Mouse (Mus musculus) stomach, embryonic 14.5 days (tissue): ENCODE measurements around the gene Gna11. TPM values are rescaled to one million over a fixed set of nuclear protein-coding genes. Genes with fewer than 3 reads are reported as not detected.

Experiments
- ATAC-seq: fragments of 200-750 bp; cut with Nextera tagmentation; 2 replicates; pipeline ENCODE4 v1.8.0; 2017; ENCODE audit warnings: low read depth, moderate TSS enrichment; ENCODE audit not compliant: insufficient number of reproducible peaks, insufficient read depth, low FRiP score
- H3K27ac ChIP-seq: fragments of 300-500 bp; sonication (generic); 2 replicates; pipeline ENCODE4 v1.5.1; 2014; ENCODE audit warnings: mild to moderate bottlenecking, low read length, moderate library complexity, mixed read lengths
- H3K27me3 ChIP-seq: fragments of 300-500 bp; sonication (generic); 2 replicates; pipeline ENCODE4 v1.6.1; 2014; ENCODE audit warnings: low read length, control low read depth, mixed read lengths; ENCODE audit not compliant: control insufficient read depth, insufficient read depth
- H3K36me3 ChIP-seq: fragments of 300-500 bp; sonication (generic); 2 replicates; pipeline ENCODE4 v1.6.1; 2014; ENCODE audit warnings: mild to moderate bottlenecking, control low read depth, low read length, moderate library complexity, mixed read lengths; ENCODE audit not compliant: control insufficient read depth, insufficient read depth
- H3K4me1 ChIP-seq: fragments of 300-500 bp; sonication (generic); 2 replicates; pipeline ENCODE4 v1.6.1; 2014; ENCODE audit warnings: low read length, control low read depth, mixed read lengths; ENCODE audit not compliant: control insufficient read depth, insufficient read depth
- H3K4me2 ChIP-seq: fragments of 300-500 bp; sonication (generic); replicated peaks from 2 replicates; pipeline ENCODE4 v1.6.1; 2014; ENCODE audit warnings: low read depth, low read length, control low read depth
- H3K4me3 ChIP-seq: fragments of 300-500 bp; sonication (generic); 2 replicates; pipeline ENCODE4 v1.5.1; 2014; ENCODE audit warnings: low read depth, low read length, control low read depth
- H3K9ac ChIP-seq: fragments of 300-500 bp; sonication (generic); replicated peaks from 2 replicates; pipeline ENCODE4 v1.6.1; 2014; ENCODE audit warnings: low read depth, mild to moderate bottlenecking, control low read depth, low read length, moderate library complexity, mixed read lengths
- H3K9me3 ChIP-seq: fragments of 300-500 bp; sonication (generic); 2 replicates; pipeline ENCODE4 v1.6.1; 2016; ENCODE audit warnings: low read depth, low read length, control low read depth; ENCODE audit not compliant: control insufficient read depth
- WGBS: fragments of 180-500 bp; shearing (Covaris S2); extraction: QIAGEN DNeasy Blood & Tissue Kit; methylation state at CpG from one replicate; pipeline ENCODE4 v1.1.7; 2014; 5-methylcytosine and 5-hydroxymethylcytosine counted together
- polyA plus RNA-seq: library from polyadenylated mRNA; unstranded; fragments of >200 nt; fragmentation: Nextera tagmentation; extraction: Ambion mirVana; gene quantifications from 2 replicates; pipeline ENCODE4 v1.2.1, GENCODE M21; 2014

Gene Gna11
- polyA plus RNA-seq, 1 experiment from 2014 or later, result 89.3 TPM

DNA sequence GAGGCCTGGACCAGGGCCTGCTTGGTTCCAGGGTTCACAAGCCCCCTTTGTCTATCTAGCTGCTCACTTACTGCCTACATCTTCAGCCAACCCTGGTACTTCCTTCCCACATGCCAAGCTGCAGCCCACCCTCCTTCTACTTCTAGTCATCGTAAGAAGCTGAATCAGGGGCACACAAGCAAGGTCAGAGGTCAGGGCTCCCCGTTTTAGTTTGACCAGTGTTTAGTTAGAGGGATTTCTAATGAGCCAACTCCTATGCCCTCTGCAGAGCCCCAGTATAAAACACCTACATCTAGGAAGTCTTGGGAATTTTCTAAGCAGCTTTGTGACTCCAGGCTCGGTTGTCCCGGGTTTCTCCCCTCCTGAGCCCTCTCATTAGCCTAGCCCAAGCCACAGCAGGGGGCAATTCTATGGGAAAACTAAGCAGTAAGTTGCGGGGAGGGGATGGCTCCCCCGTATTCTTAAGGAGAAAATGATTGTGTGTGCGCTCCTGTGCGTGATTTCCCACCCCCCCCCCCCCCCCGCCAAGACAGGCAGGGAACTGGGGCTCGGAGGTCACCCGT is 25.3 kb upstream of the Gna11 start:
- H3K4me1 ChIP-seq, result peaks cover 45% of the 10 kb centered on the region
- H3K4me2 ChIP-seq, result peak overlapping the region; percentile 70
- H3K9ac ChIP-seq, result no peak overlapping the region
- peaks cover 17% of the 10 kb centered on the region for H3K36me3 ChIP-seq
- no peaks in the 10 kb centered on the region for H3K9me3 ChIP-seq
- ATAC-seq, result no peak
- H3K27me3 ChIP-seq, result no peaks in the 10 kb centered on the region
- H3K27ac ChIP-seq, result peak overlapping the region; percentile 86
- 3% methylated on average over 8 of the region's 11 CpGs for WGBS
- peak overlapping the region; percentile 30 for H3K4me3 ChIP-seq

DNA sequence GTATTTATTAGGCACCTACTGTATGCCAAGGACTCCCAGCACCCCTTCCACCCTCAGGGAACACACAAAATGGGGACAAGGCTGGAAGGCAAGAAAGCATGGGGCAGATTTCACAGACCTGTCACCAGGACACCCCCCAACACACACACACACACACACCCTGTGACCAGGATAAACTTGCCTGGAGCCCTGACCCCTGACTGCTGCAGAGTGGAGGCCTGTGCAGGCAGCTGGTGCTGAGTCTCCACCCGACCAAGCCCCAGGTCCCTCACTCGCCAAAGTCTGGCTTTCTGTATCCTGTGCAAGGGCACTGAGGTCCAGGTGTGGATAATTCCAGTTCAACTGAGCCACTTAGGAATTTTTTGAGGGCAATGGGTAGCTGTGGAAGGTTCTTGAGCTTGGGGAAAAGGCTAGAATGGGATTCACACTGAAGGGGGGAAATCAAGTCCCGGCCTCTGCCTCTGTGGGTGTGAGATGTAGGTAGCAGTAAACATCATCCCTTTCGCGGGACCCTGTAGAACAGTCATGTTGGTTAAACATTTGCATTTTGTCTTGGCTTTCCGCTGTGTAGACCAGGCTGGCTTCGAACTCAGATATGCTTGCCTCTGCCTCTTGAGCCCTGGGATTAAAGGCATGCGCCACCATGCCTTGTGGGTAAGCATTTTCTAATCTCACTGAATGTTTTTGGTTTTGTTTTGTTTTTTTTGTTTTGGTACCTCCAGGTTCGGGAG is 24.7 kb upstream of the Gna11 start:
- peak overlapping the region; percentile 31; the same call in 1 of the 2 replicates for H3K4me2 ChIP-seq
- ATAC-seq, result no peak
- H3K36me3 ChIP-seq, result peaks cover 23% of the 10 kb centered on the region
- no peak overlapping the region for H3K4me3 ChIP-seq
- H3K9me3 ChIP-seq, result no peaks in the 10 kb centered on the region
- no peak overlapping the region for H3K9ac ChIP-seq
- peaks cover 45% of the 10 kb centered on the region for H3K4me1 ChIP-seq
- H3K27ac ChIP-seq, result peak overlapping the region; percentile 86; the same call in 1 of the 2 replicates
- WGBS, result 58% methylated on average over 9 of the region's 9 CpGs
- H3K27me3 ChIP-seq, result no peaks in the 10 kb centered on the region

DNA sequence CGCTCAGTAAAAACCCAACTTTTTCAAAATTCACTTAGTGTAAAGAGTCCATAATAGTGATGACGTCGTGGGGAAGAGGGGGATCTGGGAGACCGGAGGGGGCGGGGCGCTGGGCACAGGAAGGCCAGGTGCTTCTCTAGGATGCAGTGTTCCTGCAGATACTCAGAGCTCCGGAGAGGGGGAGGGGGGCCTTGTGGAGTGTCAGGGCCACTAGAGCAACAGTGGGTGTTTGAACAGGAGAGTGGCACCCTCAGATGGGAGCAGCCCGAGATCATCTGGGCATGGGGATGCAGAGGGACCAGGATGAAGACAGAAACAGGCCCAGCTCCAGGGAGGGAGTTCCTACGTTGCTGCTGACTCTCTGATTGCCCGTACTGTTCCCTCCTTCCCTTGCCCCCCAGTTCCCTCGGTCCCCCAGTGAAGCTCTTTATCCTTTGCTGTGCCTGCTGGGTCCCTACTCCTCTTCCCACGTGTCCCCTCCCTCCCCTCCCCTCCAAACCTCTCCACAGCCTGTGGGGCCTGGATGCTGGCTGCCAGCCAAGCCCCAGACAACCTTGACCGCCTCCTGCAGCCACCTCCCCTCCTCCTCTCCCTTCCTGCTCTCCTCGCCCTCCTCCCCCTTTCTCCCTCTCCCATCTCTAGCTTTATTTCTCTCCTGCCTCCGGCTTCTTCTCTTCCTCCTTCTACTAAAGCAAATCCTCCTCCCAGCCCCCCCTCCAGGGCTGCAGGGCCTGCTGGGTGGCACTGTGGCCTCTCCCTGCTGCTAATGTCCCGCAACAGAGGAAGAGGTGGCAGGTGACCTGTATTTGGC is 23.6 kb upstream of the Gna11 start:
- 12% methylated on average over 16 of the region's 16 CpGs for WGBS
- Histone ChIP-seq H3K9me3 (no peaks in the 10 kb centered on the region), H3K4me3 (no peak overlapping the region), H3K9ac (no peak overlapping the region), H3K27me3 (no peaks in the 10 kb centered on the region), H3K27ac (peak overlapping the region; percentile 86), H3K4me2 (peak overlapping the region; percentile 31), H3K4me1 (peaks cover 55% of the 10 kb centered on the region), H3K36me3 (peaks cover 30% of the 10 kb centered on the region)
- ATAC-seq, result peak; percentile 12

DNA sequence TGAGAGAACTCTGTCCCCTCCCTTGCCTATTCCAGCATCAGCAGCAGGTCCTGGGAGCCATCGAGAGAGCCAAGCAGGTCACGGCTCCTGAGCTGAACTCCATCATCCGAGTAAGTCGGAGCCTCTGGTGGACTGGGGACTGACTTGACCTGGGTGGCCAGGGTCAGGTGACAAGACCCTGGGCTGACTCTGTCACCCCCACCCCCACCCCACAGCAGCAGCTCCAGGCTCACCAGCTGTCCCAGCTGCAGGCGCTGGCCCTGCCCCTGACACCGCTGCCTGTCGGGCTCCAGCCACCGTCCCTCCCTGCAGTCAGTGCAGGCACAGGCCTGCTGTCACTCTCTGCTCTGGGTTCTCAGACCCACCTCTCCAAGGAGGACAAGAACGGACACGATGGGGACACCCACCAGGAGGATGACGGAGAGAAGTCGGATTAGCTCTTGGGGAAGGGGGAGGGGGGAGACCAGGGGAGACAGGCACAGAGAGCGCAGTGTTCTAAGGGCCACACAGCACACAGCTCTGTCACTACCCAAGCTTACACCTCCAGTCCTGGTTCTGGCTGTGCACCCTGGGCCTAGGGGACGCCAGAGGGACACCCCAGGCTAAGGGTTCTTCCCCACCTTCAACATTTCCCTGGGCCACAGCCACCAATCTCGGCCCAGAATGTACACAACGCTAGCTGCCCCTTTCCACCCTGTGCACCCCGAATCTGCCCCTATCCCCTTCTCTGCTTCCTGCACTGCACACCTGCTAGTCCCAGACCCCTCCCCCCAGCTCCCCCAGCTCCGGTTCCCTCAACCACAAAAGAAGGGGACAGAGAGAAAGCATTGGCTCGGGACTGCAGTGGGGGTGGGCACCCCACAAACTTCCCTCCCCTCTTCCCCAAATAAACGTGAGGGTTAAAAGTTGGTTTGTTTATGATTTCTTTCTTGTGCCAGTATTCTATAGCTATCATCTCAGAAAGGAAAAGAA is 20.6 kb upstream of the Gna11 start:
- H3K9ac ChIP-seq, result no peak overlapping the region
- H3K4me3 ChIP-seq, result no peak overlapping the region
- H3K4me1 ChIP-seq, result peaks cover 61% of the 10 kb centered on the region
- no peaks in the 10 kb centered on the region for H3K9me3 ChIP-seq
- no peaks in the 10 kb centered on the region for H3K27me3 ChIP-seq
- no peak overlapping the region for H3K4me2 ChIP-seq
- H3K27ac ChIP-seq, result peak overlapping the region; percentile 7; the same call in 1 of the 2 replicates
- WGBS, result 48% methylated on average over 20 of the region's 20 CpGs
- no peak for ATAC-seq
- peaks cover 37% of the 10 kb centered on the region for H3K36me3 ChIP-seq

DNA sequence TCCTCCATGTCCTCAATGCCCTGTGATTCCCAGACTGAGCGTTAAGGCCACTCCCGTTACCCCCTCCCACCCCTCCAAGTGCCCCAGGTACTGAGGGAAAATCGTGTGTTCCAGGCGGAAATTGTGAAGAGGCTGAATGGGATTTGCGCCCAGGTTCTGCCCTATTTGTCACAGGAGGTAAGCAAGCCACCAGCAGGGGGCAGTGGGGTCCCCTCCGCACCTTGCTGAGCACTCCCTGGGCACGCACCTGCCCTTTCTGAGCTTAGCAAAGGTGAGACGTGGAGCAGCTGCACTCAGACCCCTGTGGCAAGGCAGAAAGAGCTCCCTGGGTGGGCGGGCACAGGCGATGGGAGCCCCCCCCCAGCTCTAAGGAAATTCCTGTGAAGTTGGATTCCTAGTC is 19.7 kb upstream of the Gna11 start:
- no peak overlapping the region for H3K9ac ChIP-seq
- peaks cover 37% of the 10 kb centered on the region for H3K36me3 ChIP-seq
- no peaks in the 10 kb centered on the region for H3K27me3 ChIP-seq
- 34% methylated on average over 10 of the region's 10 CpGs for WGBS
- peaks cover 56% of the 10 kb centered on the region for H3K4me1 ChIP-seq
- no peaks in the 10 kb centered on the region for H3K9me3 ChIP-seq
- ATAC-seq, result no peak
- no peak overlapping the region for H3K4me3 ChIP-seq
- H3K4me2 ChIP-seq, result no peak overlapping the region
- H3K27ac ChIP-seq, result peak overlapping the region; percentile 7; the same call in 1 of the 2 replicates

DNA sequence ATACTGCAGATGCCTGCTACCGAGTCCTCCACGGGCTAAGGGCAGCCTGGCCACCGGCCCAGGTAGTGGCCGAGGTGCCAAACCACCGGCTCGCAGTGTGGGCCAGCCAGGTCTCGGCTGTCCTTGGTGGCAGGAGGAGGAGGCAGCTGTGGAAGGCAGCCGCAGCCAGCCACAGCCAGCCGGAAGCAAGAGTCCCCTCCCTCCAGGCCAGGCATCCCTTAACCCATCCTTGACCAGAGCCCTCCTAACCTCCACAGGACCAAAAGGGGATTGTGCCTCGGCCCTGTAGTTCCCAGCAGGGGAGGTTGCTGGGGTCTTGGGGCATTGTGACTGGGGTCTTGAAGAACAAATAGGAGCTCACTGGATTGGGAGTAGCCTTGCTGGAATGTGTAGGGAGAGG is 19.2 kb upstream of the Gna11 start:
- WGBS, result 8% methylated on average over 10 of the region's 10 CpGs
- H3K27ac ChIP-seq, result peak overlapping the region; percentile 36; the same call in 1 of the 2 replicates
- no peak overlapping the region for H3K9ac ChIP-seq
- peak overlapping the region; percentile 19 for H3K4me3 ChIP-seq
- no peaks in the 10 kb centered on the region for H3K9me3 ChIP-seq
- H3K4me2 ChIP-seq, result peak overlapping the region; percentile 44
- H3K4me1 ChIP-seq, result peaks cover 50% of the 10 kb centered on the region
- peak; percentile 10; the same call in 1 of the 2 replicates for ATAC-seq
- H3K27me3 ChIP-seq, result no peaks in the 10 kb centered on the region
- peaks cover 37% of the 10 kb centered on the region for H3K36me3 ChIP-seq

DNA sequence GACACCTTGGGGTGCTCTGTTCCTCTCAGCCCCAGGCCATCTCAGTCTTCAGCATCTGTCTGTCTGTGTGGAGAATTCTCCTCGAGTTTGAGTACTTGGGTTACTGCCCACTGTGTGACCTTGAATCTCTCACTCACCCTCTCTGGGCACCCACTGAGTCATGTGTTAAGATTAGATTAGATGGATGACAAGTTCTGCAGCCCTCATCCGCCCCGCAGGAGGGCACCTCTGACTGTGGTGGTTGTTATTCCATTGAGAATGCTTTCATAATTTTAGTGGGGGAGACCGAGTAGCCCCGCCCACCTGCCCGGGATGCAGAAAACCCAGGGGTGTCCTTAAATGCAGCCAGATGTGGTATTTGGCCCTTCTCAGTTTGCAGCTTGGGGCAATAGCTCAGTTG is 18.5 kb upstream of the Gna11 start:
- no peak overlapping the region for H3K27ac ChIP-seq
- H3K36me3 ChIP-seq, result peaks cover 37% of the 10 kb centered on the region
- no peaks in the 10 kb centered on the region for H3K9me3 ChIP-seq
- no peak overlapping the region for H3K9ac ChIP-seq
- no peaks in the 10 kb centered on the region for H3K27me3 ChIP-seq
- 0 out of 2 replicates have a peak overlapping the region, but pooled peaks have one; percentile 19 for H3K4me3 ChIP-seq
- peaks cover 44% of the 10 kb centered on the region for H3K4me1 ChIP-seq
- no peak for ATAC-seq
- WGBS, result 50% methylated on average over 6 of the region's 6 CpGs
- peak overlapping the region; percentile 44 for H3K4me2 ChIP-seq
